Comparison of ENCODE assay signal across 7 mouse cellular contexts in the genomic region with DNA sequence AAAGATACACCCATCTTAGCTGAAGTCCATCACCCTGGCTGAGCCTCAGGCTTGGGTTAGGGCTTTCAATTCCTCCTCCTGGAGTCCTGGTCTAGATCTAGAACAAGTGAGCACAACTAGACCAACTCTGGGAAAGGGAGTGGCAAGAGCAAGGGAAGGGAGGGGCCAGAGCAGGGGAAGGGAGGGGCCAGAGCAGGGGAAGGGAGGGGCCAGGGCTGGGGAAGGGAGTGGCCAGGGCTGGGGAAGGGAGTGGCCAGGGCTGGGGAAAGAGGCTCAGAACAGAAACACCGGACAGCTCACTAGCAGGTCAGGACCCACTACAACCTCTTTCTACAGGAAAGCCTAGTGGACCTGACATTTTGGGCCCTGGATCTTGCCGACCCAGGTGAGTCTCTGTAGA. TPM values are rescaled to one million over a fixed set of nuclear protein-coding genes. Genes with fewer than 3 reads are reported as not detected.
DNase-seq lines count a peak whose midpoint lies in the region; ATAC-seq and TF ChIP-seq lines count a peak whose summit lies in the region.

No protein-coding gene starts in this region.

- TF ChIP-seq EP300 in liver, postnatal 0 days (IDR thresholded peaks at IDR 0.05; ENCODE audit: low read depth): no peak

- peak; percentile 80 for ATAC-seq in common myeloid progenitor, adult 5-6 weeks (replicated peaks; ENCODE audit: low read depth, poor library complexity, severe bottlenecking)
- ATAC-seq in liver, postnatal 0 days: peak; percentile 68
- no peak for ATAC-seq in neural tube, embryonic 15.5 days (ENCODE audit: low FRiP score)

- no peaks in the 10 kb centered on the region for H3K27me3 ChIP-seq in liver, postnatal 0 days (ENCODE audit: insufficient read depth, low read length)
- H3K27me3 ChIP-seq in neural tube, embryonic 15.5 days (replicated peaks): no peaks in the 10 kb centered on the region

- H3K4me1 ChIP-seq in liver, postnatal 0 days (ENCODE audit: insufficient read depth): peaks cover under 1% of the 10 kb centered on the region; the same call in 1 of the 2 replicates
- peaks cover 17% of the 10 kb centered on the region for H3K4me1 ChIP-seq in neural tube, embryonic 15.5 days

- no peak overlapping the region for H3K9ac ChIP-seq in liver, postnatal 0 days (replicated peaks)
- no peak overlapping the region for H3K9ac ChIP-seq in neural tube, embryonic 15.5 days (replicated peaks)

- no peak overlapping the region for H3K4me3 ChIP-seq in liver, postnatal 0 days (ENCODE audit: low read depth, low read length)
- H3K4me3 ChIP-seq in neural tube, embryonic 15.5 days (replicated peaks): no peak overlapping the region

- H3K27ac ChIP-seq in liver, postnatal 0 days (ENCODE audit: low read depth): no peak overlapping the region
- H3K27ac ChIP-seq in neural tube, embryonic 15.5 days (replicated peaks): no peak overlapping the region

- H3K36me3 ChIP-seq in liver, postnatal 0 days (replicated peaks; ENCODE audit: insufficient read depth, low read length): no peaks in the 10 kb centered on the region
- H3K36me3 ChIP-seq in neural tube, embryonic 15.5 days: no peaks in the 10 kb centered on the region

- peak overlapping the region; percentile 32; the same call in 1 of the 2 replicates for H3K4me2 ChIP-seq in liver, postnatal 0 days (ENCODE audit: low read depth, low read length)
- H3K4me2 ChIP-seq in neural tube, embryonic 15.5 days: no peak overlapping the region

- DNase-seq in urinary bladder, postnatal 14 days (ENCODE audit: low spot score): peak; percentile 21
- DNase-seq in urinary bladder, postnatal 10 days (ENCODE audit: low spot score): no peak
- peak; percentile 66 for DNase-seq in liver, postnatal 0 days
- no peak for DNase-seq in cerebellum, adult 9-11 months
- no peak for DNase-seq in Muller cell, postnatal 12 days (ENCODE audit: inconsistent ontology term)

- TF ChIP-seq CTCF in liver, postnatal 0 days (IDR thresholded peaks at IDR 0.05; ENCODE audit: low read depth): no peak

- WGBS in liver, postnatal 0 days (ENCODE audit: insufficient replicate concordance): 26% methylated on average over 2 of the region's 2 CpGs
- 51% methylated on average over 2 of the region's 2 CpGs for WGBS in neural tube, embryonic 15.5 days

- H3K9me3 ChIP-seq in liver, postnatal 0 days (ENCODE audit: low read length): no peaks in the 10 kb centered on the region
- H3K9me3 ChIP-seq in neural tube, embryonic 15.5 days (replicated peaks): no peaks in the 10 kb centered on the region

RNA-seq across cellular contexts. Expression of a gene that starts 42.9 kb away (rescaled TPM):
- total RNA-seq in common myeloid progenitor, adult 5-6 weeks (2017): not detected in 2 replicates
- 3.0 TPM in 2 replicates for polyA plus RNA-seq in liver, postnatal 0 days (2015; fragmentation: Nextera tagmentation; extraction: Ambion mirVana)
- polyA plus RNA-seq in neural tube, embryonic 15.5 days (2015; fragmentation: Nextera tagmentation; extraction: Ambion mirVana): 80.1 and 87.4 TPM in 2 replicates

Comparison
In these comparisons a context has a peak if more than half of its experiments do, and no peak if none do; other contexts are left out.
1. DNase-seq: peak in urinary bladder, postnatal 14 days (single experiment) and liver, postnatal 0 days (single experiment); none in urinary bladder, postnatal 10 days (single experiment), cerebellum, adult 9-11 months (single experiment) and Muller cell, postnatal 12 days (single experiment).
2. RNA of a gene that starts 42.9 kb away (polyA plus RNA-seq): 80.1 to 87.4 TPM in neural tube, embryonic 15.5 days; 3.0 TPM in liver, postnatal 0 days; every median in the first group is over 10 times any median in the second.